Mouse (Mus musculus) limb, embryonic 12.5 days (tissue): ENCODE measurements around the gene Cacna1d. TPM values are rescaled to one million over a fixed set of nuclear protein-coding genes. Genes with fewer than 3 reads are reported as not detected.

Experiments
- ATAC-seq: fragments of 200-750 bp; cut with Nextera tagmentation; 2 replicates; pipeline ENCODE4 v1.8.0; 2017; ENCODE audit warnings: low read depth, moderate TSS enrichment; ENCODE audit not compliant: insufficient number of reproducible peaks, insufficient read depth, low FRiP score, low TSS enrichment
- H3K27ac ChIP-seq: fragments of 300-500 bp; sonication (generic); 2 replicates; pipeline ENCODE4 v1.5.1; 2016; ENCODE audit warnings: mild to moderate bottlenecking, moderate library complexity
- H3K27me3 ChIP-seq: fragments of 300-500 bp; sonication (generic); 2 replicates; pipeline ENCODE4 v1.6.1; 2016; ENCODE audit warnings: mild to moderate bottlenecking, moderate library complexity
- H3K36me3 ChIP-seq: fragments of 300-500 bp; sonication (generic); 2 replicates; pipeline ENCODE4 v1.6.1; 2016; ENCODE audit warnings: mild to moderate bottlenecking, moderate library complexity
- H3K4me1 ChIP-seq: fragments of 300-500 bp; sonication (generic); replicated peaks from 2 replicates; pipeline ENCODE4 v1.6.1; 2016
- H3K4me2 ChIP-seq: fragments of 300-500 bp; sonication (generic); 2 replicates; pipeline ENCODE4 v1.6.1; 2016; ENCODE audit warnings: mild to moderate bottlenecking, moderate library complexity
- H3K4me3 ChIP-seq: fragments of 300-500 bp; sonication (generic); replicated peaks from 2 replicates; pipeline ENCODE4 v1.5.1; 2016; ENCODE audit warnings: mild to moderate bottlenecking
- H3K9ac ChIP-seq: fragments of 300-500 bp; sonication (generic); replicated peaks from 2 replicates; pipeline ENCODE4 v1.6.1; 2016; ENCODE audit warnings: mild to moderate bottlenecking, moderate library complexity
- H3K9me3 ChIP-seq: fragments of 300-500 bp; sonication (generic); 2 replicates; pipeline ENCODE4 v1.6.1; 2016; ENCODE audit warnings: mild to moderate bottlenecking, moderate library complexity
- WGBS: fragments of 180-500 bp; shearing (Covaris S2); methylation state at CpG from one replicate; pipeline ENCODE4 v1.1.7; 2016; 5-methylcytosine and 5-hydroxymethylcytosine counted together
- polyA plus RNA-seq: library from polyadenylated mRNA; unstranded; fragments of >200 nt; fragmentation: Nextera tagmentation; extraction: Ambion mirVana; gene quantifications from 2 replicates; pipeline ENCODE4 v1.2.1, GENCODE M21; 2016

Gene Cacna1d
- polyA plus RNA-seq, 1 experiment from 2014 or later, result 3.0 TPM

DNA sequence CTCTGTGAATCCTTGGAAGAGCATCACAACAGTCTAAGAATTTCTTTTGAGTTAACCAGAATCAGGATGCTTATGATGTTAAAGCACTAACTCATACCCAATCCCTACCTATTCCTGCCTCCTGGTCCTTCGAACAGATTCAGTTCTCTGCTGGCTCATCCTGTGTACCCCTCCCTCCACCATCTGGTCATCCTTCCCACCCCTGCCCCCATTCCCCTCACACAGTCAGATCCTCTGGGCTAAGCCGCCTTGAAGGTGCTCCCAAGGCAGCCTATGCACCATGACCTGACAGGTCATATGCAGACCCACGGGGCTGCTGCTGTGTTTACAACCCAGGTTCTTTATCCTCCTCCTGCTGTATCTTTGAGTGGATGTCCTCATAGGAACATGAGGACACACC, 292.4 kb downstream of the Cacna1d start:
- 78% methylated on average over 3 of the region's 3 CpGs for WGBS
- Histone ChIP-seq H3K9me3 (no peaks in the 10 kb centered on the region), H3K27me3 (no peaks in the 10 kb centered on the region), H3K4me2 (no peak overlapping the region), H3K4me1 (peaks cover 9% of the 10 kb centered on the region), H3K9ac (no peak overlapping the region), H3K4me3 (no peak overlapping the region), H3K36me3 (no peaks in the 10 kb centered on the region), H3K27ac (no peak overlapping the region)
- no peak for ATAC-seq

- H3K4me2 ChIP-seq, result no peak overlapping the region
- no peak overlapping the region for H3K27ac ChIP-seq
- no peaks in the 10 kb centered on the region for H3K27me3 ChIP-seq
- H3K4me1 ChIP-seq, result peaks cover 9% of the 10 kb centered on the region
- no peaks in the 10 kb centered on the region for H3K9me3 ChIP-seq
- no peak overlapping the region for H3K9ac ChIP-seq
- 90% methylated on average over 4 of the region's 4 CpGs for WGBS
- no peak overlapping the region for H3K4me3 ChIP-seq
- ATAC-seq, result no peak
- H3K36me3 ChIP-seq, result no peaks in the 10 kb centered on the region
Measured at GRCm38 (mm10) chr14:30198116-30198515, 293.1 kb downstream of the Cacna1d start.

GRCm38 (mm10) chr14:30196959-30197358, 294.3 kb downstream of the Cacna1d start:
- Histone ChIP-seq H3K9me3 (no peaks in the 10 kb centered on the region), H3K4me3 (no peak overlapping the region), H3K36me3 (no peaks in the 10 kb centered on the region), H3K27me3 (no peaks in the 10 kb centered on the region), H3K9ac (no peak overlapping the region), H3K4me2 (no peak overlapping the region), H3K27ac (no peak overlapping the region), H3K4me1 (peaks cover 9% of the 10 kb centered on the region)
- WGBS, result 69% methylated on average over 1 of the region's 1 CpGs
- ATAC-seq, result no peak

- Histone ChIP-seq H3K4me2 (no peak overlapping the region), H3K9ac (no peak overlapping the region), H3K27ac (no peak overlapping the region), H3K9me3 (no peaks in the 10 kb centered on the region), H3K36me3 (no peaks in the 10 kb centered on the region), H3K4me3 (no peak overlapping the region), H3K4me1 (peaks cover 9% of the 10 kb centered on the region), H3K27me3 (no peaks in the 10 kb centered on the region)
- WGBS, result 32% methylated on average over 5 of the region's 5 CpGs
- no peak for ATAC-seq
Measured at GRCm38 (mm10) chr14:30196235-30196634, 295.0 kb downstream of the Cacna1d start.

- ATAC-seq, result no peak
- H3K9ac ChIP-seq, result no peak overlapping the region
- no peaks in the 10 kb centered on the region for H3K9me3 ChIP-seq
- 80% methylated on average over 5 of the region's 5 CpGs for WGBS
- no peak overlapping the region for H3K4me2 ChIP-seq
- H3K27ac ChIP-seq, result no peak overlapping the region
- H3K36me3 ChIP-seq, result no peaks in the 10 kb centered on the region
- no peaks in the 10 kb centered on the region for H3K4me1 ChIP-seq
- no peak overlapping the region for H3K4me3 ChIP-seq
- no peaks in the 10 kb centered on the region for H3K27me3 ChIP-seq
Measured at GRCm38 (mm10) chr14:30190308-30190971, 300.8 kb downstream of the Cacna1d start.

DNA sequence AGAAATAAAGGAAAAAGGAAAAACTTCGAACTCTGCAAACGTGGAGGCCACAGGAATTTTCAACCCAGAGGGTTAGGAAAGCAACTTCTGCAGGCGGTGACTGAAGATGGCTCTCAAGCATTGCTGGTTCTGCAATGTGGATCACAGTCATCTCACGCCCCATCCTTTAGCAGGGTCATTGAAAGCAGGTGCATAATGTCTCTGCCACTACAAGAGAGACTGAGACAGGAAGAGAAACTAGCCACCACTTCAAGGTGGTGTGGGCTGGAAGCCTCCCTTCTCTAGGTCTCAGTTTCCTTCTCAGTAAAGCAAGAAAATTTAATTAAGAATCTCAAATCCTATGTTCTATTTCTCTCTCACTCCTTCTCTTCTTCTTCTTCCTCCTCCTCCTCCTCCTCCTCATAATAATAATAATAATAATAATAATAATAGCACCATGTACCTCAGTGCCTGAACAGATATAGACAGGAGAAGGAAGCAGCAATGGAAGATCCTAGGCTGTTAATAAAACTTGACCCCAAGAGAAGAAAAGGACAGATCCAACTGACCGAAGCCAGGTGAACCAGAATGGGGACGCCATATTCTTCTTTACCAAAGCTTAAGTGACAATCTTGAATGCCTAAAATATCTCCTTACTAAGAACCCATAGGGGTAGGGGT, 305.5 kb downstream of the Cacna1d start:
- H3K36me3 ChIP-seq, result no peaks in the 10 kb centered on the region
- H3K9ac ChIP-seq, result no peak overlapping the region
- ATAC-seq, result no peak
- no peaks in the 10 kb centered on the region for H3K27me3 ChIP-seq
- H3K4me3 ChIP-seq, result no peak overlapping the region
- no peak overlapping the region for H3K27ac ChIP-seq
- WGBS, result 92% methylated on average over 6 of the region's 6 CpGs
- no peaks in the 10 kb centered on the region for H3K9me3 ChIP-seq
- peaks cover 23% of the 10 kb centered on the region for H3K4me1 ChIP-seq
- H3K4me2 ChIP-seq, result no peak overlapping the region

- no peak overlapping the region for H3K4me2 ChIP-seq
- ATAC-seq, result no peak
- 68% methylated on average over 13 of the region's 13 CpGs for WGBS
- no peak overlapping the region for H3K27ac ChIP-seq
- H3K36me3 ChIP-seq, result no peaks in the 10 kb centered on the region
- H3K4me3 ChIP-seq, result no peak overlapping the region
- peaks cover 6% of the 10 kb centered on the region; the same call in 1 of the 2 replicates for H3K27me3 ChIP-seq
- no peaks in the 10 kb centered on the region for H3K9me3 ChIP-seq
- H3K4me1 ChIP-seq, result peaks cover 23% of the 10 kb centered on the region
- H3K9ac ChIP-seq, result no peak overlapping the region
Measured at GRCm38 (mm10) chr14:30184445-30185152, 306.7 kb downstream of the Cacna1d start.

- WGBS, result 57% methylated on average over 5 of the region's 5 CpGs
- H3K9me3 ChIP-seq, result no peaks in the 10 kb centered on the region
Measured at GRCm38 (mm10) chr14:30184013-30184412, 307.2 kb downstream of the Cacna1d start.

DNA sequence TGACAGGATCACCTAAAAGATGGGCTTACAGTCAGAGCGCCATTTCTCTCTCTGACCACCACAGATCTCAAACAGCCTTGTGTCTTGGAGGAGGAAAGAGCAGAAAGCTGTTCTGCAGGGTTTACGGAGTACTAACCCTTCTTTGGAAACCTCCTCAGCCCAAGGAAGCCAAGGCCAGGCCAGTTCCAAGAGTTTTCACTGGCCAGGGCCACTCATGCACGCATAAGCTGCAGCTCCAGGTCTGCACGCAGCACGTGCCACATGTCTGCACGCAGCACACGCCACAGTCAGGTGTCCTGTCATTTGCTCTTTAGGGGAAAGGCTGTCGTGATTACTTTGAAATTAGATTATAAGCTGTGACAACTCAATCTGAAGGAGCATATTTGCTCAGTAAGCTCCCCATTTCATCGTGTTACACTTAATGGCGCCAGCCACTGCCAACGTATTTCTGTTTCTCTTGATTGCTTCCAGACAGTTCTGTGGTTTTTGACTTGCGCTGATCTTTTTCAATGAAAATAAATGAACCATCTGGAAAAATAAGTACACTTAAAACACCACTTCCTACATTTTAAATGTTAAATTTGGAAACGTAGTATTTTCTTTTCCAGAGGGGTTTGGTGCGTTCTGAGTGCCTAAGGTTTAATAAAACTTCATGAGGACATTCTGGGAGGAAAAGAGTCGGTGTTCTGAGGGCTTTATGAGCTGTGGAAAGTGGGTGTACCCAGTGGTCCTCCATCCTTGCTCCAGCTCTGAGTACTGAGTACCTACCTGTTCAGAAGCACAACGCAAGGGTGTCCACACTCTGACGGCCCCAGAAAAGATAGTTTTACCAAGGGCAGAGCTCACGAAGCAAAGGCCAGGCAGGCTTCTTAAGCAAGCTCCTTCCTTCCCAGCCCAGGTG, 308.4 kb downstream of the Cacna1d start:
- H3K4me2 ChIP-seq, result peak overlapping the region; percentile 13; the same call in 1 of the 2 replicates
- no peak overlapping the region for H3K9ac ChIP-seq
- no peaks in the 10 kb centered on the region for H3K36me3 ChIP-seq
- no peak overlapping the region for H3K4me3 ChIP-seq
- H3K27ac ChIP-seq, result peak overlapping the region; percentile 81
- WGBS, result 42% methylated on average over 18 of the region's 18 CpGs
- no peaks in the 10 kb centered on the region for H3K9me3 ChIP-seq
- H3K27me3 ChIP-seq, result peaks cover 6% of the 10 kb centered on the region; the same call in 1 of the 2 replicates
- peaks cover 32% of the 10 kb centered on the region for H3K4me1 ChIP-seq
- peak; percentile 63; the same call in 1 of the 2 replicates for ATAC-seq

More at GRCm38 (mm10) chr14:30184013-30184412, 307.2 kb downstream of the Cacna1d start:
- H3K4me2 ChIP-seq, result no peak overlapping the region
- no peak overlapping the region for H3K4me3 ChIP-seq
- no peaks in the 10 kb centered on the region for H3K36me3 ChIP-seq
- H3K4me1 ChIP-seq, result peaks cover 23% of the 10 kb centered on the region
- H3K9ac ChIP-seq, result no peak overlapping the region
- ATAC-seq, result no peak
- H3K27me3 ChIP-seq, result peaks cover 6% of the 10 kb centered on the region; the same call in 1 of the 2 replicates
- no peak overlapping the region for H3K27ac ChIP-seq

GRCm38 (mm10) chr14:30178306-30178705, 312.9 kb downstream of the Cacna1d start:
- no peaks in the 10 kb centered on the region for H3K9me3 ChIP-seq
- no peaks in the 10 kb centered on the region for H3K36me3 ChIP-seq
- no peak for ATAC-seq
- no peak overlapping the region for H3K4me2 ChIP-seq
- H3K4me3 ChIP-seq, result no peak overlapping the region
- H3K27ac ChIP-seq, result no peak overlapping the region
- H3K9ac ChIP-seq, result no peak overlapping the region
- peaks cover 6% of the 10 kb centered on the region; the same call in 1 of the 2 replicates for H3K27me3 ChIP-seq
- peaks cover 31% of the 10 kb centered on the region for H3K4me1 ChIP-seq
- WGBS, result 71% methylated on average over 4 of the region's 4 CpGs
